Mouse (Mus musculus) CH12.LX (cell line): ENCODE results near the gene Lin7b. TPM values are rescaled to one million over a fixed set of nuclear protein-coding genes. Genes with fewer than 3 reads are reported as not detected.

Experiments
- DNase-seq: peaks from one replicate; pipeline ENCODE4 v3.0.0-alpha.2; 2013; ENCODE audit errors: extremely low read depth
- H3K27ac ChIP-seq: 2 replicates; pipeline ENCODE4 v1.5.1; 2012; ENCODE audit warnings: low read depth, mild to moderate bottlenecking, control low read depth, moderate library complexity; ENCODE audit not compliant: insufficient read depth
- H3K27me3 ChIP-seq: replicated peaks from 2 replicates; pipeline ENCODE3; 2012; ENCODE audit warnings: inconsistent platforms
- H3K36me3 ChIP-seq, 2 experiments: replicated peaks in 1 of 2; 2 replicates each; pipeline versions ENCODE3 to v1.6.1; 2012; ENCODE audit warnings: inconsistent platforms in 1 of 2, low read length in 1 of 2, mild to moderate bottlenecking in 1 of 2, mixed read lengths in 1 of 2, moderate library complexity in 1 of 2; ENCODE audit not compliant: control insufficient read depth in 1 of 2, insufficient read depth in 1 of 2
- H3K4me1 ChIP-seq, 2 experiments: 2 replicates each; pipeline ENCODE4 v1.6.1; 2012; ENCODE audit warnings: inconsistent platforms in 1 of 2, moderate library complexity in 1 of 2; ENCODE audit not compliant: insufficient read depth in 2 of 2, control insufficient read depth in 1 of 2
- H3K4me2 ChIP-seq: 2 replicates; pipeline ENCODE4 v1.6.1; 2012; ENCODE audit warnings: low read depth, mild to moderate bottlenecking, control low read depth; ENCODE audit not compliant: poor library complexity, insufficient read depth, severe bottlenecking
- H3K4me3 ChIP-seq, 3 experiments: fragments of 150-350 bp in 1 of 3; sonication (generic) in 1 of 3; replicated peaks in 1 of 3; 2 replicates each; pipeline versions ENCODE3 to v1.5.1; 2011 to 2012; ENCODE audit warnings: low read depth in 2 of 3, low read length in 2 of 3, mild to moderate bottlenecking in 2 of 3, moderate library complexity in 2 of 3, control low read depth in 1 of 3, improper control_type of control experiment in 1 of 3, inconsistent platforms in 1 of 3, mixed read lengths in 1 of 3; ENCODE audit not compliant: poor library complexity in 1 of 3
- H3K79me2 ChIP-seq: replicated peaks from 2 replicates; pipeline ENCODE4 v1.6.1; 2012; ENCODE audit warnings: mild to moderate bottlenecking, moderate library complexity; ENCODE audit not compliant: control insufficient read depth, poor library complexity, insufficient read depth, severe bottlenecking; ENCODE audit errors: extremely low read depth
- H3K9ac ChIP-seq: 2 replicates; pipeline ENCODE4 v1.6.1; 2012; ENCODE audit warnings: low read depth, mild to moderate bottlenecking, control low read depth, moderate library complexity; ENCODE audit not compliant: insufficient read depth
- H3K9me3 ChIP-seq: replicated peaks from 2 replicates; pipeline ENCODE3; 2012; ENCODE audit warnings: low read length, inconsistent platforms, mixed read lengths
- CHD2 ChIP-seq: IDR thresholded peaks from 2 replicates; pipeline ENCODE4 v1.6.1; 2011; ENCODE audit warnings: low read length, improper control_type of control experiment
- EP300 ChIP-seq: IDR thresholded peaks from 2 replicates; pipeline ENCODE4 v1.6.1; 2011; ENCODE audit warnings: low read length, improper control_type of control experiment
- ETS1 ChIP-seq: conservative IDR thresholded peaks from 2 replicates; pipeline ENCODE4 v1.6.1; 2012; ENCODE audit warnings: low read depth, mild to moderate bottlenecking, inconsistent platforms, low read length, improper control_type of control experiment, moderate library complexity
- HCFC1 ChIP-seq: IDR thresholded peaks from 2 replicates; pipeline ENCODE4 v1.6.1; 2012; ENCODE audit warnings: low read depth, mild to moderate bottlenecking, inconsistent platforms, low read length, improper control_type of control experiment
- MAFK ChIP-seq: IDR thresholded peaks from 2 replicates; pipeline ENCODE4 v1.6.1; 2011; ENCODE audit warnings: low read length, improper control_type of control experiment; ENCODE audit not compliant: insufficient replicate concordance
- MAX ChIP-seq: IDR thresholded peaks from 2 replicates; pipeline ENCODE4 v1.6.1; 2011; ENCODE audit warnings: low read length, improper control_type of control experiment
- MAZ ChIP-seq: IDR thresholded peaks from 2 replicates; pipeline ENCODE4 v1.6.1; 2012; ENCODE audit warnings: low read depth, mild to moderate bottlenecking, inconsistent platforms, low read length, improper control_type of control experiment, moderate library complexity
- MXI1 ChIP-seq: IDR thresholded peaks from 2 replicates; pipeline ENCODE4 v1.6.1; 2011; ENCODE audit warnings: mild to moderate bottlenecking, low read depth, low read length, improper control_type of control experiment
- NRF1 ChIP-seq: IDR thresholded peaks from 2 replicates; pipeline ENCODE4 v1.6.1; 2014; ENCODE audit warnings: low read depth, mild to moderate bottlenecking, inconsistent platforms, low read length, improper control_type of control experiment, moderate library complexity
- PAX5 ChIP-seq: IDR thresholded peaks from 2 replicates; pipeline ENCODE4 v1.6.1; 2012; ENCODE audit warnings: low read length, inconsistent platforms, mixed read lengths
- POLR2A ChIP-seq: IDR thresholded peaks from 2 replicates; pipeline ENCODE4 v1.6.1; 2011; ENCODE audit warnings: low read depth, mild to moderate bottlenecking, improper control_type of control experiment, low read length
- RAD21 ChIP-seq: IDR thresholded peaks from 2 replicates; pipeline ENCODE4 v1.6.1; 2011; ENCODE audit warnings: low read depth, mild to moderate bottlenecking, low read length, improper control_type of control experiment, moderate library complexity
- SMC3 ChIP-seq: IDR thresholded peaks from 2 replicates; pipeline ENCODE4 v1.6.1; 2011; ENCODE audit warnings: low read depth, low read length, improper control_type of control experiment
- TCF12 ChIP-seq: IDR thresholded peaks from 2 replicates; pipeline ENCODE4 v1.6.1; 2014; ENCODE audit warnings: low read depth, mild to moderate bottlenecking, inconsistent platforms, low read length, improper control_type of control experiment
- UBTF ChIP-seq: IDR thresholded peaks from 2 replicates; pipeline ENCODE4 v1.6.1; 2012; ENCODE audit warnings: low read depth, mild to moderate bottlenecking, inconsistent platforms, low read length, improper control_type of control experiment, moderate library complexity
- USF1 ChIP-seq: IDR thresholded peaks from 2 replicates; pipeline ENCODE4 v1.6.1; 2014; ENCODE audit warnings: low read depth, mild to moderate bottlenecking, inconsistent platforms, low read length, improper control_type of control experiment
- USF2 ChIP-seq: conservative IDR thresholded peaks from 2 replicates; pipeline ENCODE4 v1.6.1; 2011; ENCODE audit warnings: low read depth, low read length, improper control_type of control experiment
- ZC3H11A ChIP-seq: IDR thresholded peaks from 2 replicates; pipeline ENCODE4 v1.6.1; 2012; ENCODE audit warnings: low read depth, mild to moderate bottlenecking, inconsistent platforms, low read length, improper control_type of control experiment
- ZNF384 ChIP-seq: IDR thresholded peaks from 2 replicates; pipeline ENCODE4 v1.6.1; 2012; ENCODE audit warnings: low read depth, low read length, improper control_type of control experiment, inconsistent platforms
- dilution Hi-C: fragments of 300-500 bp; cut with MboI; formaldehyde crosslinking; loops from 2 replicates; pipeline ENCODE4 v1.14.3; 2020; ENCODE audit warnings: low sequenced_read_pairs; ENCODE audit not compliant: extremely low pct_unique_long_range_greater_than_20kb, extremely low pct_ligation_motif_present
- in situ Hi-C: fragments of 300-500 bp; cut with MboI; formaldehyde crosslinking; loops from 3 replicates; pipeline ENCODE4 v1.14.3; 2019; ENCODE audit warnings: low sequenced_read_pairs, low pct_ligation_motif_present, low pct_unique_long_range_greater_than_20kb, mixed read lengths
- polyA plus RNA-seq: library from polyadenylated mRNA; unstranded; fragments of >175 nt; gene quantifications from 2 replicates; pipeline ENCODE4 v1.2.1, GENCODE M21; 2012; ENCODE audit warnings: low read depth; ENCODE audit not compliant: insufficient read length
- total RNA-seq, 2 experiments: library from RNA; depleted of rRNA; stranded (reverse); fragments of 300-350 nt in 1 of 2; fragments of >200 nt in 1 of 2; gene quantifications; 2 replicates each; pipeline ENCODE4 v1.2.3; 2012 to 2014

The Lin7b gene
- total and polyA plus RNA-seq, 3 experiments: 3.8 to 10.4 (median 4.4) TPM

DNA sequence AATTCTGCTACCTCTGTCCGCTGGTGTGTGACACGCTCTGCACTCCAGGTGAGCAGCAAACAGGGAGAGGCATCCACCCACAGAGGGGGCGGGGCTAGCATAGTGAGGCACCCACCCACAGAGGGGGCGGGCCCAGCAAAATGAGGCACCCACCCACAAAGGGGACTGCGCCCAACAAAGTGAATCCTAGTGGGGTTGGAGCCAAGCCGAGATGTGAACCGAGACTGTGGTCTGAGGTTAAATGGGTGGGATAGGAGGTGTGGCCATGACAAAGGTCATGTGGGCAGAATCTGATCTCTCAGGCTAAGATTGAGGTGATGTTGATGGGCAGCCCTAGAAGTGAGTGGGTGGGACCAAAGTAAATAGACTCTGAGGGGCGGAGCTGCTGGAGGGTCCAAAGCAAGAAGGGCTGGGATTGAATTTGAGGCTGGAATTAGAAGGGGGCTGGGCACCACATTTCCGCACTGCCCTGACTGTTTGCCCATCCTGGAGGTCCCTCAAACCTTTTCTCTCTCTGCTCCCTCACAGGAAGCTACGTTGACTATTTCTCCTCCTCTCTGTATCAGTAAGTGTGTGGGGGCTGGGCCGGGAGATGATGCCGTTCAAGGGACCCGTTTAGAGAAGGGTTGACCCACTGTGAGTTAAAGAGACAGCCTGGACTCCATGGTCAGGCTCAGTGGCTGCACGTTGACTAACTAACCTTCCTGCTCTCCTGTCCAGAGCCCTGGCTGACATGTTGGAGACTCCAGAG is 32.0 kb downstream of the Lin7b start:
- Histone ChIP-seq H3K27ac (no peak overlapping the region), H3K4me1 (peaks cover 37 to 60% of the 10 kb centered on the region in 2 experiments), H3K4me3 (peak overlapping the region in 2 of 3 experiments; percentile 14 to 60), H3K4me2 (peak overlapping the region; percentile 86), H3K79me2 (no peaks in the 10 kb centered on the region), H3K9ac (no peak overlapping the region), H3K27me3 (peaks cover 72% of the 10 kb centered on the region), H3K36me3 (no peaks in the 10 kb centered on the region), H3K9me3 (peaks cover 2% of the 10 kb centered on the region)
- DNase-seq: peak; percentile 44
- dilution Hi-C loops: no loop called here
- TF ChIP-seq CHD2 (peak; percentile 58; the same call in 1 of the 2 replicates), USF2 (no peak), POLR2A (no peak), NRF1 (no peak), MAX (0 out of 2 replicates have a peak, but pooled peaks have one; percentile 16), MXI1 (no peak), EP300 (no peak), PAX5 (no peak)
- in situ Hi-C loops: no loop called here

DNA sequence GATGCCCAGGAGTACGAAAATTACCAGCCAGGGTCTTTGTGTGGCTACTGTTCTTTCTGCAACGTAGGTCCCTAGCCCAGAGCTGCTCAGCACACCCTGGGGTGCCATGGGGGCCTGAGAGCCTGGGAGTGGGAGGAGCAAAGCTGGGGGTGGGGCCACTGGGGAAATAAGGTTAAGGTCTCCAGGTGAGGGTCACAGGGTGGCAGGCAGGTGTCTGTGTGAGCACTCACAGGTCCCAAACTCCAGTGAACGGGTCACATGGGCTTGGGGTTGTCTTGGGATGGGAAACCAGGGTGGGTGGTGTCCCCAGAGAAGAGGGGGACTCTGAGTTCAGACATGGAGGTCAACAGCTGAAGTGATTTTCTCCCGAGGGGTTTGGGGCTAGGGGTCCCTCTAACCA is 32.9 kb downstream of the Lin7b start:
- DNase-seq: no peak
- Histone ChIP-seq H3K9me3 (peaks cover 2% of the 10 kb centered on the region), H3K4me3 (no peak overlapping the region), H3K27me3 (peaks cover 77% of the 10 kb centered on the region), H3K4me1 (peaks cover 43 to 69% of the 10 kb centered on the region in 2 experiments), H3K4me2 (no peak overlapping the region), H3K36me3 (no peaks in the 10 kb centered on the region), H3K79me2 (no peaks in the 10 kb centered on the region), H3K27ac (no peak overlapping the region), H3K9ac (no peak overlapping the region)
- in situ Hi-C loops: no loop called here
- TF ChIP-seq SMC3 (no peak), RAD21 (no peak), ZNF384 (no peak), TCF12 (no peak), PAX5 (no peak), ETS1 (no peak), MAFK (no peak), MAX (no peak), HCFC1 (no peak), USF1 (no peak), MAZ (no peak), NRF1 (no peak), POLR2A (no peak), UBTF (no peak), ZC3H11A (no peak)
- dilution Hi-C loops: no loop called here
